Mouse (Mus musculus): ENCODE results near the gene Add3.

The Add3 gene

DNA sequence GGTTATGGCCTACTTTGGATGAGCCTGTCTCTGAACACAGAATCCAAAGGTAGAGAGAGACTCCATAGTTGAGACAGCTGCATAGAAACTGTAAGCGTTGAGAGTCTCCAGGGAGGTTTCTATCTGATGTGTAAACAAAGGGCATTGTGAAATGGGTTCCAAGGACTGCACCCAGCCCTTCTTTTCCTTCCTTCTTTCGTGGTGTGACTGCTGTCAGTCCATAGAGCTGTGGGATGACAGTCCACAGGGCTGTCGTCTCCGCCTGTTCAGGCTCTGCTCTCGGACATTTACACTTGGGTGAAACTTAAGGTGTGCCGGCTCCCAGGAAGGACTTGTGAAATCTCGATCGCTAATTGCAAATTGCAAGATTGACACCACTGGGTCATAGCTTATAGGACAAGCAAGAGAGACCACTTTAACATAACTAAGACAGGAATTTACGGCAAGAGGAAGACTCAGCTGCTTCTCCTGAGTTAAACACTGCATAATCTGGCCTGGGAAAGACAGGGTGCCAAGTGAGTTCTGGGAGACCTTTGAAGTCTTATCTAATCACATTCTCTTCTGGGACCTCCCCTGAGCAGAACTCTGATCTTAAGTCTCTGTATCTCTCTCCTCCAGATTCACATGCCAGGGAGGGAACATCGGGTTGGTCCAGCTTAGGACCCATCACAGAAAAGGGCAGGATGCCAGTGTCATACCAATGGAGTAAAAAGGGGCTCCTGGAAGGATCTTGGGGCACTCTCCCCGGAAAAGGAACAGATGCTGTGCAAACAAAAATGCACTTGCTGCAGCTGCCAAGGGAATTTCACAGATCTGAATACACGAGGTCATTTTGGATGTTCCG, 11.5 kb upstream of the Add3 start:
- DNase-seq (ENCODE audit: low read depth in 1 of 2, low spot score in 2 of 2): peak; percentile 49 to 51

DNA sequence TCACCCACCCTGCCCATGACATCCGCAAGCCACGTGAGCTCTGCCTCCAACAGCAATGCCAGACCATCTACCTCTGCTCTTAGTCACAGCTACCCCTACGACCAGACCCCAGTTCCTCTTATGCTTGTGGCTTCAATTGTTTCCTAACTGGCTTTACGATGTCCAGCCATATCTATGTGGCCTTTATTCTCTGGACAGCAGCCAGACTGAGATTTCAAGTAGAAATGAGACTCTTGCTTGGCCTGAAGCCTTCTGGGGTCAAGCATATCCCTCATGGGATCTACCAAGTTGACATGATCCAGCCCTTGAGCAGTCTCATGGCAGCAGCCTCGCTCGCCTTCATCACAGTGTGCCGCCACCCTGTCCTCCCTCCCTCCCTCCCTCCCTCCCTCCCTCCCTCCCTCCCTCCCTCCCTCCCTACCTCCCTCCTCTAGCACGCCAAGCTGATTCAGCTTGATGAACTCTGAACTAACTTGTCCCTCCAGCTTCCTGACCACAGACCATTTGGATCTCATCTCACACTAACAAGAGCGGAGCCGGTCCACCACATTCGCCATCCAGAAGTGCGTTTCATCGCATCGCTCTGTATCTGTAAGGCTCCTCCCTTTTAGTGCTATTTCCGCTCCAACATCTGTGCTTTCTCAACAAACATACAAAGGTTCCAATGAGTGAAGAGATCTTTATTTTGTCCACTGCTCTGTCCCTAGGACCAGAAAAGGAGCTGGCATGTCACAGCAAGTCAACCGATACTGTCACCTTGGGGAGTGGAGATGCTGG, 9.7 kb upstream of the Add3 start:
- no peak for DNase-seq (ENCODE audit: low read depth in 1 of 2, low spot score in 2 of 2)

DNA sequence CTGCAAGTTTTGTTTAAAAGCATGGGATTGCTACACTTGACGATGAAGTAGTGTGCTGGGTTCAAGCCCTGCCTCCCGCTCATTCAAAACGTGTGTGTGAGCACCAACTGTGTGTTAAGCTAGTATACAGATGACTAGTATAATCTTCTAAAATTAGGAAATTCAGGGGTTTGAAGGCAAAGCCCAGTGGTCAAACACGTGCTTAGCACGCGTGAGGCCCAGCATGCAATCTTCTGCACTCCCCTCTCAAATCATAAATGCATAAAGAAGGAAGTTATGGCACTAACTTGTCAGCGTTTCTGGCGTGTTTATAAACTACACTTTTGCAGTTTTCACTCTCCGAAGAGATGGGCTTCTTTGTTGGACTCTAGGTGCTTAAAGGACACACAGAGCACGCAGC, 7.8 kb upstream of the Add3 start:
- DNase-seq (ENCODE audit: low read depth in 1 of 2, low spot score in 2 of 2): no peak

DNA sequence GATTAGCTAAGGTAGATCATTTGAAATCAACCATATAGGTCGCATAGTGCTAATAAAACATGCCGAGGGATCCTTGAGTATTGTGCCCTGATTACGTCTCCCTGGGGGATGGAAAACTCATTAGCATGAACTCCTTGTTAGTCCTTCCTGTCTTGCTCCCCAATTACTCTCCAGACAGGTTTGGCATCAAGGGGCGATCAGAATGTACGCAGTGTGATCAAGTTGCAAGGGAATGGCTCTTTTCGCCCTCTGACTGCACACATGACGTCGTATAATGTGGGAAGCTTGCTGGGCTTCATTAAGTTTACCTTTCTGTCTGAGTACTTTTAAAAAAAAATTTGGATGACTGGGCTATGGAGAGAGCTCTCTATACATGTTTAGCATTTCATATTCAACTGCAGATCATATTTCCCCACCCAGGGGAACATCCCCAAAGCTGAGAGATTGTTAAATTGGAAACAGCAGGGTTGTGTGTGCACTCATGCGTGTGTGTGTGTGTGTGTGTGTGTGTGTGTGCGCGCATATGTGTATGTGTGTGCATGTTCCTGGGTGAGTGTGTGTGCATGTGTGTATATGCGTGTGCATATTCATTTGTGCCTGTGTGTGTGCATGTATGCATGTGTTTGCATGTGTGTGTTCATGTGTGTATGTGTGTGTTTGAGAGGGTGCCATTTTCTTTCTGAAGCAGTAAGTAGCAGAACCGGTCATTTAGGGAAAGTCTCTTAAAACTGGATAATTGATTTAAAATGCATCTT, 3.7 kb upstream of the Add3 start:
- DNase-seq (ENCODE audit: low read depth in 1 of 2, low spot score in 2 of 2): no peak

DNA sequence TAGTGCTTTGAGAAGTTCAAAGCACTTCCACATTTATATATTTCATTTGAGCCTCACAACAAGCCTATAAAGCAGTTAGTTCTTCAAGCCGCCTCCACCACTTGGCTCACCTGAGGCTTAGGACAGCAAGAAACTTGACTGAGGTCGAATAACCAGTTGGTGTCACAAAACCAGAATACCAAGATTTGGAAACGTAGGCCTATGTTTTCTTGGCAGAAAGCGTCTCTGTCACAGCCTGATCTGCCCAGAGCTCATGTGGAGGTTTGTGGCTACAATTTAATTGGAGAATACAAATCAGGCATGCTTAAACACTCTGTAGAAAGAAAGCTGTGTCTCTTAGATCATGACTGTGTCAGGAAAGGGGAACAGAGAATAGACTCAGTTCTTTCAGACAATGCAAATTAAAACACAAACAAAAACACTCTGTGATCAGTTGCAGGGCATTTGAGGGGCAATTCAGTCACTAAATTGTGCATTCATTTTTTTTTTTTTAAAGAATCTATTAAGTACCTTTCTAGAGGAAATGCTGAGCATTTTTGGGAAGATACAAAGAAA, 3.0 kb upstream of the Add3 start:
- DNase-seq (ENCODE audit: low read depth in 1 of 2, low spot score in 2 of 2): no peak

DNA sequence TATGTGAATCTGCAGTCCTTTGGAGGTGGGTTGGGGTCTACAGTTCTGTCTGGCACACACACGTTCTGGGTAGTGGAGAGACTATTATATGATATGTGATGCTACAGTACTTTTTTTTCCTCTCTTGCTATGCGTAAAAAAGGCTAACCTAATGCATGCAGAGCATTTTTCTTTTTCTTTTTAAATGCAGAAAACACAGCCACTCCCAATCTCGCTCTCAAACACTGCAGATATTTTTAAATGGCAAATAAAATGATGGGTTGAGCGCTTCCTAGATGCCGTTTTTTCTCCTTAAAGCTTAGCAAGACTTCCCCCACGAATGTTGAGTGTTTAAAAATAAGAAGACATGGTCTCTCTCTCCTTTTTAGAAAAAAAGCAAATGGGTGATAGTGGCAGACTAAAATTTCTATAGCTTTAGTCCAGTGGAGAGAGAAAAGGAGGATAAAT, 584 bp downstream of the Add3 start:
- no peak for DNase-seq (ENCODE audit: low read depth in 1 of 2, low spot score in 2 of 2)

DNA sequence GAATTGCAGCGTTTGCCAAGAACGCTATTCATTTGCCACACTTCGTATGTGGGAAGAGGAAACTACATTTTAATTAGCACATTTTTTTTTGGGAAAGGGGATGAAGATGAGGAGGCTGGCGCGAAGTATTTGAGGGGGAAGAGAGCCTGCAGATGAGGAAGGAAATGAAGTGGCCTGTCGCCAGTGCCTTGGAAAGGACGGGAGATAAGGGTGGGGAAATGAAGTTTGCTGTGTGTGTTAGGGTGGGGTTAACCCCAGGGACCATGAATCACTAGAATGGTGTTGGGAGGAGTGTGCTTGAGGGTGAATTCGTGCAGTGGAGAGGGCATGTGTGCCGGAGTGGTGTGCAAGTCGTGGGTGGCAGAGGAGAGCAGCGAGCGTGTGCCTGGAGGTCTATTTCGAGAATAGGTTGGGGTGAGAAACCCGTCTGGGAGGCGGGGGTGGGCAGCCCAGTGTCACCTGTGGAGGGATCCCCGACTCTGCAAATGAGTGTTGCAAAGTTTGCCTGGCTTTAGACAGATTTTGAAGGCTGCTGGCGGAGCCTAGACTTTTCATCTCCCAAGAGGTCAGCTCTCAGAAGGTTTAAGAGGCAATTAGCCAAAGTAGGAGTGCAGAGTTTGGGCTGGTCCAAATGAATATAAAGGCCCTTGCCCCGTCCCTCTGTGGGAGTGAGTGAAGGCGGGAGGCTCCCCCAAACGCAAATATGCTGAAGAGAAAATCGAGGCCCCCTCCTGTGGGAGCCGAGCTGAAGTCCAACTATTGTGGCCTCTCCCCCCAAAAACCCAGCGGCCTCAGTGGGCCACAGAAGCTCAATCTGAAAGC, 1.2 kb downstream of the Add3 start:
- DNase-seq (ENCODE audit: low read depth in 1 of 2, low spot score in 2 of 2): peak in 1 of 2 experiments; percentile 12

DNA sequence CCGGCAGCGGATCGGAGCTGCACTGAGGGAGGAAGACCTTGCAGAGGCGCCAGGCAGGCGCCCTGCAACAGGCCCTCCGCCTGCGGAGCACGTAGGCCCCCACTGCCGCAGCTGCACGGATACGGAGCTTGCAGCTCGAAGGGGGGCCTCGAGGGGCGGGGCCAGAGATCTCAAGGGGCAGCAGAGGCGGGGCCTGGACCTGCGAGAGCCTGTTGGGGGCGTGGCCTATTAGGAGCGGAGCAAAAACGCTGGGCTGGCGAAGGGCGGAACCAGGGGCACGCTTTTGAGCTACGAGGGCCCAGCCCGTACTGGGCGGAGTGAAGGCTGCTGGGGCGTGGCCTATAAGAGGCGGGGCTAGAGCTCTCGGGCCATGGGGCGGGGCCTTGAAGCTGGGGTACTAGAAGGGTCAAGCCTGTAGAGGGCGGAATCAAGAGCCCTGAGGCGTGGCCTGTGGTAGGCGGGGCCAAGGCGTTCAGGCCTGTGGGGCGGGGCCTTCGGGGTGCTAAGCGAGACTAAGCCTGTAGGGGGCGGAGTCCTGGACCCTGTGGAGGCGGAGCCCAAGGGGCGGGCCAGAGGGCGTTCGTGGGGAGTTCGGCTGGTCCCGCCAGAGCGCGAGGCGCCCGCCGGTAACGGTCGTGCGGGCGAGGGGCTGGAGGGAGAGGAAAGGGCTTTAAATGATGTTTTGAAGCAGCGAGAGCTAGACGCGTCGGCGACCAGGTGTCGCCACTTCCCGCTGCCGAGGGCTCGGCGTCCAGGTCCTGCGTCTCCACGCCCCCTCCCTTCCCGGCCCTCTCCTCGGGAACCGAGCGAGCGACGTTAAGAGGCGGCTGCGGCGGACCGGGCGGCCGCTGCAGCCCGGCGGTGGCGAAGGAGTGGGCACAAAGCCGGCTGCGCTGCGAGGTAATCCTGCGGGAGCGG, 2.2 kb downstream of the Add3 start:
- peak; percentile 100 for DNase-seq (ENCODE audit: low read depth in 1 of 2, low spot score in 2 of 2)

DNA sequence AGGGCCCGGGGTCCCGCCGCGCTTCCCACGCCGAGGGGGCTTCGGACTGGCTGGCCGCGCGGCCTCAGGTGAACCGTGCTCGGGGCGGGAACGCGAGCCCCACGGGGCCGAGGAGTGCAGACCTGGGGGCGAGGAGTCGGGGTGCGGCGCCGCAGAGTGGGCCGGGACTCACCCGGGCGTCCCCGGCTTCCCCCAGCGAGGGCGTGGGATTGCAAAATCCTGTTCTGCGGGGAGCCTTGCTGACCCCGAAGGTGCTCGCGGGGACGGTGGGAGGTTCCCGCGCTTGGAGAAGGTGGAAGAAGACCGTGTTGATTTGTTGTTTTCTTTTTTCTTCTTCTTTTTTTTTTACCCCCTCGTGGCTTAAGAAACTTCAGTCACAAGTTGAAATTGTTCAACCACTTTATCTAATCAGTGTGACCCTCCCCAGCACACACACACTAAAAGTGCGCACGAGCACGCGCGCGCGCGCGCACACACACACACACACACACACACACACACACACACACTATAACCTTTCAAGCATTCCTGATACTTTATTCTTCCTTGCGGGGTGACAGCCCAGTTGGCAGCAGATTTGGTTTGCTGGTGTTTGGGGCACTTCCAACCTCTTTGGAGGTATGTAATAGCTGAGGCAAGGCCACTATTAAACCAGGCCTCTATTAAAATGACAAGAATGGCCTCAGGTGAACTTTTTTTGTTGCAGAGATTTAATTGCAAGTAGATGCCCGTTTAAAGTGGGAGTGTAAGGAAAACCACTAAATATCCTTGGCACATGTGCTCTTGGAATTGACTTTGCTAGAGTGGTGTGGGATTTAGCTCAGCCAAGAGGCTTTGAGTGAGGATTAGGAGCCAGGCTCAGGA, 3.1 kb downstream of the Add3 start:
- no peak for DNase-seq (ENCODE audit: low read depth in 1 of 2, low spot score in 2 of 2)

DNA sequence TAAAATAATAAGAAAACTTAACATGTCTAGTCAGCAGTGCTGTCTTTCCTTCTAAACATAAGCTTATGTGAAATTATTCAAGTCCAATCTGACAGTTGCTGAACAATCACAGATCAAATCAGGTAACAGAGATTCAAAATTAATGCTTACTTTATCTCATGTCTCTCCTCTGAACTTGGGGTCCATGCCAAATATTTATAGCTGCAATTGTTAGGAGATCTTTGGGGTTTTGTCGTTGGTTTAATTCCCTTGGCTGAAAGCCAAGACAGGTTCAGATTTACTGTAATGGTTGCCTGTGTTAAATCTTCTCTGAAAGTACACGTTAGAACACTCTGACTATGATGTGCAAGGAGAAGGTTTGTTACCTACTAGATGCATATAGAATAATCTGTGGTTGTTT, 4.8 kb downstream of the Add3 start:
- no peak for DNase-seq (ENCODE audit: low read depth in 1 of 2, low spot score in 2 of 2)

DNA sequence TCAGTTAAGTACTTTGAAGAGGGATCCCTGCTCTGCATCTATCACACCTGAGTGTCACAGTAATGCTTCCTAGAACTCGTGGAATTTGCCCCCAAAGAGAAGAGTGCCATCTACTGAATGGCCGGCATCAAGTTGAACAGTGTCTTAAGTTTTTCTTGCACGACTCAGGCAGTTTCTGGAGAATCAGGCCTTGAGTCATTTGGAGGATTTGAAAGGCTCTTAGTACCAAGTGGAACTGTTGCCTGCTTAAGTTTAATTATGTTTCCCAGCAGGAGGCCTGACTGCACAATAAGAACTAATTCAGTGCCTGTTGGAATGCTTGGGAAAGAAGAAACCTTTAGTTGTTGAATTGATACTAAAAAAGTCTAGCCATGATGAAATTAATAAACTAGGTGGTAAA, 9.1 kb downstream of the Add3 start:
- DNase-seq (ENCODE audit: low read depth in 1 of 2, low spot score in 2 of 2): no peak

DNA sequence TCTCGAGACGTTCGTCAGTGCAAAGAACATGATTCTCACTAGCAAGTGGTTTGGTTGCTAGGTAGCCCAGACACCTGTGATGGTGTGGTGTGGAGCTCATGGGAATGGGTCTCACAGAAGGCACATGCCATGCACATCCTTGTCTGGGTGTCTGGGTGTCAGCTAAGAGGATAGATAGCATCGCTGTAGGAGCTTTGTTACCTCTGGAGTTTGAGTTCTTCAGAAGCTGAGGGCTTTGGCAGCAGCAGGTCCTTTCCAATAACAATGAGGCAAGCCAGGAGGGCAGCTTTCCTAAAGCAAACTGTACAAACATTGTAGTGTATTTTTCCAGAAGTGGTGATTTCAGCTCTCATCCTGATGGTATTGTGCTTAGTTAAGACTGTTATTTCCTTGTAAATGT, 12.2 kb downstream of the Add3 start:
- no peak for DNase-seq (ENCODE audit: low read depth in 1 of 2, low spot score in 2 of 2)

DNA sequence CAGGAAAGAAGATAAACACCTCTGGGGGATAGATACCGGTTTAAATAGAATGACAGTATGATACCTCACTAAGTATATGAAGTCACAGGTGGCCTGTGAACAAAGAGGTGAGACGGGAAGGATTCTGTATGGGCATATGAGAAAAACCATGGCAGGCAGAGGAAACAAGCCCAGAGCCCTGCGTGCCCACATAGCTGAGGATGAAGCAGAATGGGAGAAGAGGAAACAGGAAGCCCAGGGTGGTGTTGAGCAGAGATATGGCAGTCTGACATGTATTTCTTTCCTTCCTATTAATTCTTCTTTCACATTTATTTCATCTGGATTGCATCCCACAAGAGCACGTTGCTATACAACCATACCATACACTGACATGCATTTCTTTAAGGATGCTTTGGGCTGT, 12.9 kb downstream of the Add3 start:
- no peak for DNase-seq (ENCODE audit: low read depth in 1 of 2, low spot score in 2 of 2)

DNA sequence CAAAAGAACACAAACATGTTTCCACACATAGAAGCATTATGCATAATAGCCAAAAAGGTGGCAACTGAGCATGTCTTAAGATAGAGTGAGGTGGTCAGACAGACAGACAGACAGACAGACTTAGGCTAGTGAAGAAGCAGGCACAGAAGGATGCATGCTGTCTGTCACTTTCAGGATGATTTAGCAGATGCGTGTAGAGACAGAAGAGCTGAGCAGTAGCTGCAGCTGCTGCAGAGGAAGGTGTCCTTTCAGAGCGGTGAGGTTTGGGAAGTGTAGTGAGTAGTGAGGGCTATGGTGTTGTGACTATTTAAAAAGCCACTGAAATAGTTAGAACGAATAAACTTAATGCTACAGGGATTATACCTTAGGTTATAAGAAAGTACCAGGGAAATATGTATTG, 13.9 kb downstream of the Add3 start:
- no peak for DNase-seq (ENCODE audit: low read depth in 1 of 2, low spot score in 2 of 2)

DNA sequence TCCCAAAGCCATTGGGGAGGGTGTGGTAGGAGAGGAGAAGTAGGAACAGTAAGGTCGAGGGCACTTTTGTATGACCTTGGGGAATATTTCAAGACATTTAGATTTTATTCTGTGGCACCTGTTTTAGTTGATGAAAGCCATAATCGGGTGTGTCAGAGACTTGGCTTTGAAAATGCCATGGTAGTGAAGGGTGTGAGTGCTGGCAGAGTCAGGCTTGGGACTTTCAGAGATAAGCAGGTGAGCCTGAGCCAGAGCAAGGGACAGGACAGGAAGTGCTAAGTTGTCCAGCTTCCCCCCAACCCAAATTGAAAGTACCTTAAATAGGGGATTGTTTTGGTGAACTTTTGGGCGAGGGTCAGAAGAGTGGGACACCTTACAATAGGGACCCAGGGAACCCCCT, 16.1 kb downstream of the Add3 start:
- no peak for DNase-seq (ENCODE audit: low read depth in 1 of 2, low spot score in 2 of 2)

DNA sequence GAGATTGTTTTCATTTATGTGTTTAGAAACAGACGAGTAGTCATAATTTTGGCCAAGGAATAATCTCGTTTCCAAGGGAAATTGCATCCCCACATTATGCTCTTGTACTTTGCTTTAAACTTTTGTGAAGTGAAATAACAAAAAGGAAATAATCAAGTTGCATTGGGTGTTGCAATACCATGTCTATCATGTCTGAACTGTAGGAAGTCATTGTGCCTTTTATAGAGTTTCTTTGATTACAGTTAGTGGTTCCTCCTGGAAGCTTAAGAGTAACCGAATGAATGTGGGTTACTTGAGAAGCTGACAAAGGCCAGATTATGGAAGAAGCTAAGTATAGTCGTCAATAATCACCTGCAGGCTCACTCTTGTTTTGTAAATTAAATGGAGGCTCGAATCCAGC, 16.9 kb downstream of the Add3 start:
- DNase-seq (ENCODE audit: low read depth in 1 of 2, low spot score in 2 of 2): no peak

DNA sequence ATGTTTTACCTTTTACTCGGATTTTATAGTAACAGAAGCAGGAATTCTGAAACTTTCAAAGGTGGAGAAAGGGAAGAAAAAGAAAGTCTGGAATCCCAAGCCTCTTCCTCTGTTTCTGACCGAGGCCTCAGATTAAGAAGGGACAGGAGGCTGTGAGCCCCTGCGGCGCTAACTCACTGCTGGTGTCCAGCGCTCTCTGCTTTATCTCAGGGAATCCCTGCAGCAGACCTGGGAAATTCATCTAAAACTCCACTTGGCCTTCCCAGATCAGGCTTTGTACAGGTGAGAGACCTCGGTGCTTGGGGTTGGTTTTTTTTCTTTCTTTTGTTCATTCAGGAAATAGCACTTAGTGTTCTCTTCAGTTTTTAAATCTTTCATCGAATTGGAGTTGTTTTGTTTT, 19.1 kb downstream of the Add3 start:
- DNase-seq (ENCODE audit: low read depth in 1 of 2, low spot score in 2 of 2): no peak

DNA sequence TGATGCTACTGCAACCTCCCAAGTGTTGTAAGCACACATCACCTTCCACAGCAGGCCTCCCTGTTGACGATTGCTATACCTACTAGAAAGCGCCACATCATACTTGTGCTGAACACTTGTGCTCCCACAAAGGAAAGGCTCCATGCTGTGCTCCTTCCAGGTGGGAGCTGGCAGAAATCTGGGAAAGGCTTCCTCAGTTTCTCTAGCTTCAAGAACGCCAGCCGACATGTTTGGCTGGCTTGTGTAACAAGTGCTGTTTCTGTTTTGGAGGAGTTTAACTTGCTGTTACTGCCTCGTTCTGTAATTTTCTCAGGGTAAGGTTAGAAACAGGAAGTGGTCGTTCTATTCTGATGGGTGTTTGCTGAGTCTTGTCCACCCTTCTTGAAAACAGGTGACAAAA, 22.7 kb downstream of the Add3 start:
- no peak for DNase-seq (ENCODE audit: low read depth in 1 of 2, low spot score in 2 of 2)

DNA sequence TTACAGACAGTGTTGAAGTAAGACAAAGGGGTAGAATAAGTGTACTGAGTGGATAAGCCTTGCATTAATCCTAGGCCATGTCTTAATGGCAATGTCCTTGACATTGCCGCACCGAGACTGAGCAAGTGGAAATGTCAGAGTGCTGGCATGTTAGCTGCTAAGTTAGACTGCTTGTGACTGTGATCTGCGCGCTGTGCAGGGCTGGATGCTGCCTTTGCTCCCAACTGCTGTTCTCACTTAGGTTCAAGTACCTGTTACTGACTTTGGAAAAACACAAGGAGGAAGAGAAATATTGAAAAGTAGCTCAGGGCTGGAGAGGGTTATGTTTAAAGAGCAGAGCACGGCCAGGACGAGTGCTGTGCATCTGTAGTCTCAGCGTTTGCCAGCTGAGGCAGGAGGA, 24.4 kb downstream of the Add3 start:
- no peak for DNase-seq (ENCODE audit: low read depth in 1 of 2, low spot score in 2 of 2)

Data from monocyte, adult 2 months (primary cell).